Mouse (Mus musculus) kidney, embryonic 15.5 days (tissue): ENCODE data around the gene Coq10a. TPM values are rescaled to one million over a fixed set of nuclear protein-coding genes. Genes with fewer than 3 reads are reported as not detected.

Source experiments
- ATAC-seq: fragments of 200-750 bp; cut with Nextera tagmentation; replicated peaks from 2 replicates; pipeline ENCODE4 v1.8.0; 2017; ENCODE audit warnings: moderate TSS enrichment; ENCODE audit not compliant: low FRiP score
- H3K27ac ChIP-seq: fragments of 300-500 bp; sonication (generic); 2 replicates; pipeline ENCODE4 v1.5.1; 2015; ENCODE audit warnings: mild to moderate bottlenecking, inconsistent platforms
- H3K27me3 ChIP-seq: fragments of 300-500 bp; sonication (generic); 2 replicates; pipeline ENCODE4 v1.6.1; 2015; ENCODE audit warnings: inconsistent platforms
- H3K36me3 ChIP-seq: fragments of 300-500 bp; sonication (generic); 2 replicates; pipeline ENCODE4 v1.6.1; 2015; ENCODE audit warnings: inconsistent platforms
- H3K4me1 ChIP-seq: fragments of 300-500 bp; sonication (generic); 2 replicates; pipeline ENCODE4 v1.6.1; 2015; ENCODE audit warnings: inconsistent platforms
- H3K4me2 ChIP-seq: fragments of 300-500 bp; sonication (generic); 2 replicates; pipeline ENCODE4 v1.6.1; 2015; ENCODE audit warnings: moderate library complexity, mild to moderate bottlenecking, inconsistent platforms
- H3K4me3 ChIP-seq: fragments of 300-500 bp; sonication (generic); replicated peaks from 2 replicates; pipeline ENCODE4 v1.5.1; 2015; ENCODE audit warnings: mild to moderate bottlenecking, inconsistent platforms
- H3K9ac ChIP-seq: fragments of 300-500 bp; sonication (generic); 2 replicates; pipeline ENCODE4 v1.6.1; 2015; ENCODE audit warnings: mild to moderate bottlenecking, inconsistent platforms
- H3K9me3 ChIP-seq: fragments of 300-500 bp; sonication (generic); replicated peaks from 2 replicates; pipeline ENCODE4 v1.6.1; 2016; ENCODE audit warnings: inconsistent platforms
- WGBS: fragments of 180-500 bp; shearing (Covaris S2); methylation state at CpG from one replicate; pipeline ENCODE4 v1.1.7; 2015; ENCODE audit warnings: mixed read lengths; 5-methylcytosine and 5-hydroxymethylcytosine counted together
- polyA plus RNA-seq: library from polyadenylated mRNA; unstranded; fragments of >200 nt; fragmentation: Nextera tagmentation; extraction: Ambion mirVana; gene quantifications from 2 replicates; pipeline ENCODE4 v1.2.1, GENCODE M21; 2015

Gene Coq10a
- polyA plus RNA-seq, result 13.7 TPM in 2 replicates

DNA sequence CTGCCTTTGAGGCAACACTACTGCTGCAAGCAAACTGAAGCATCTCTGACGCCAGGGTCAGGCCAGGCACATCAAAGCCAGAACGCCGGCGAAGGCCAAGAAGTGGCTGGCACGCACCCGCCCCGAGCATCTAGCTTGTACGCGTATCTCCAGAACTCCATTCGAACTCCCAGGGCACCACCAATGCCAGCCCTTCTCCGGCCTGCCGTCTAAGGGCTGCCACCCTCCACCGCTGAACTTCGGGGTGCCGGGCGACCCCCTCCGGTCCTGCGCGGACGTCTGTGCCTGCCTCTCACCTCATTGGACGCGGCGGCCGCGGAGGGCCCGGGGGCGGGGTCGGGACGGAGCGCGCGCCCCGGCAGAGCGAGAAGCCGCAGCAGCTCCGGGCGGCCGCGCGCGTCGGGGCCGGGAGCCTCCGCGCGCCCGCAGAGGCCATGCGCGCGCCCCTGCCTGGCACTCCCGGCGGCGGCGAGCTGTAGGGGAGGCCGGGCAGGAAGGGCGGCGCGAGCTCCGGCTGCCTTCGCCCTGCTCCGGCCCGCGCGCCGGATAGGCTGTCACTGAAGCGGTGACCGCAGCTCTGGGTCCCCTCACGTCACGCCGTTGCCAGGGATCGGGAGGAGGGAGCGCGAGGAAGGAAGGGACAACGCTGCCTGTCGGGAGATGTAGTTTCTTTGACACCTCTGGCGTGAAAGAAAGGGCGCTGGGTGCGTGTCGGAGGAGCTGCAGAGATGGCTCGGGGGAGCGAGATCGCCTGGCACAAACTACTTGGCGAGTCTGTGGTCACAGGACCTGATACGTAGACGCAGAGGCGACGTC lies at the start of gene Coq10a:
TSS of gene Coq10a (minus strand) at position 596 of the 816 bp plus-strand sequence.
- peak; percentile 97 for ATAC-seq
- Histone ChIP-seq H3K4me3 (peak within 1 kb of the TSS; percentile 73), H3K9ac (peak within 1 kb of the TSS; percentile 61), H3K9me3 (no peaks in the 10 kb centered on the region), H3K27me3 (no peaks in the 10 kb centered on the region), H3K36me3 (peaks cover 23% of the 10 kb centered on the region), H3K4me1 (peaks cover 18% of the 10 kb centered on the region), H3K4me2 (peak within 1 kb of the TSS; percentile 88), H3K27ac (peak within 1 kb of the TSS; percentile 92)
- WGBS, result under 1% methylated on average over 75 of the region's 87 CpGs

DNA sequence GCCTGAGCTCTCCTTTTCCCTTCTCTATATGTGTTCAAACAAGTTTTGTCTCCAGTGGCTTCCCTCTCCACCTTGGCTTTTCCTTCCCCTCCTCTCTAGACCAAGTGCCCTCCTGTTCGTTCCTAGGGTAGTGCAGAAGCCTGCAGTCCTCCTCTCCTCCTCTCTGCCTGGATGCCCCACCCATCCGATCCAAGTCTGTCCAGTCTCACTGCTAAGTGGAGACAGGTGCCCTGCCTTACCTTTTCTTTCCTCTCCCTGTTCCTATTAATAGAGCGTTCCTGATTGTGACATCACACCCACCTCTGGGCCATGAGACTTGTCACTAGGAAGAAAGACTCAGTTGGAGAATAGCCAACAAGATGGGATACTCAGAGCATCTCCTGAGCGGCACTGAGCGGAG lies 46.1 kb upstream of the Coq10a start:
- 88% methylated on average over 5 of the region's 5 CpGs for WGBS
- H3K9me3 ChIP-seq, result no peaks in the 10 kb centered on the region
- no peaks in the 10 kb centered on the region for H3K27me3 ChIP-seq
- no peak for ATAC-seq
- H3K4me3 ChIP-seq, result no peak overlapping the region
- peaks cover 63% of the 10 kb centered on the region for H3K36me3 ChIP-seq
- H3K27ac ChIP-seq, result no peak overlapping the region
- H3K4me1 ChIP-seq, result peaks cover 43% of the 10 kb centered on the region
- no peak overlapping the region for H3K9ac ChIP-seq
- H3K4me2 ChIP-seq, result no peak overlapping the region

DNA sequence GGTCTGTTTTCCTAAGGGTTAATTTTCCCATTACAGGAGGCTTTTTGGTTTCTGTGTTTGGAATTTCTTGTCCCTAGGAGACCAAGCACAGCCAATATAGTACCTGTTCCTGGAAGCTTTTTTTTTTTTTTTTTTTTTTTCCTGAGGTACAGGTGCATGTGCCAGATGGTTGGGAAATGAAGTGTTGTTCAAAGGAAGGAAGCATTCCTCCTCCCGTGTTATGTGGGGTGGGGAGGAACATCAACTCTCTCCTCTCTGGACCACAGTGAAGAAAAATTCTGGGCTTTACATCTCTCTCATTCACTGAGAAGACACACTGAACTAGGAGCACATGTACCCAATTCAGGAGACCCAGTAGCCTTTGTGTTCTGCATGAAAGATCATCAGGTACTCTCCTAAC lies 44.3 kb upstream of the Coq10a start:
- H3K4me3 ChIP-seq, result peak overlapping the region; percentile 67
- peak overlapping the region; percentile 92 for H3K4me2 ChIP-seq
- H3K9ac ChIP-seq, result peak overlapping the region; percentile 78; the same call in 1 of the 2 replicates

DNA sequence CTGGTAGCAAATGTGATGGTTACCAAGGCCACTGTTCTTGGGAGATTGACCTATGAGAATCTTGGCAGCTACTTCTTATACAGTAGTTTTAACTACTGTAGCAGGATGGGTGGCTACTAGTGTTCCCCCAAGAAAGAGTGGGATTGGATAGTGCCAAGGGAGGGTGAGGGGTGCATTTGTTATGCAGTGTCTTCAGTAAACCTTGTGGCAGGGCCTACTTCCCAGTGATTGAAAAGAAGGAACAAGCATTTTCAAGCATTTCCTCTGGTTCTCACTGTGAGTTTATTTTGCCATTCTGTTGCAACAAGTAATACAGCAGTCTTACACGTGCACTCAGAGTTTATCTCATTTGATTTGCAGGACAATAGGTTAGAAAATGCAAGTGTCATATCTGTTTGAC lies 43.8 kb upstream of the Coq10a start:
- Histone ChIP-seq H3K36me3 (peaks cover 48% of the 10 kb centered on the region), H3K4me2 (peak overlapping the region; percentile 92), H3K9me3 (no peaks in the 10 kb centered on the region), H3K4me3 (peak overlapping the region; percentile 67), H3K9ac (peak overlapping the region; percentile 78), H3K27me3 (no peaks in the 10 kb centered on the region), H3K27ac (peak overlapping the region; percentile 97), H3K4me1 (peaks cover 57% of the 10 kb centered on the region)
- 42% methylated on average over 1 of the region's 1 CpGs for WGBS
- no peak for ATAC-seq

More for the DNA sequence above, 44.3 kb upstream of the Coq10a start:
- no peak for ATAC-seq
- H3K27me3 ChIP-seq, result no peaks in the 10 kb centered on the region
- no peak overlapping the region for H3K27ac ChIP-seq
- WGBS, result 53% methylated on average over 1 of the region's 1 CpGs
- no peaks in the 10 kb centered on the region for H3K9me3 ChIP-seq
- peaks cover 49% of the 10 kb centered on the region for H3K36me3 ChIP-seq
- H3K4me1 ChIP-seq, result peaks cover 55% of the 10 kb centered on the region

DNA sequence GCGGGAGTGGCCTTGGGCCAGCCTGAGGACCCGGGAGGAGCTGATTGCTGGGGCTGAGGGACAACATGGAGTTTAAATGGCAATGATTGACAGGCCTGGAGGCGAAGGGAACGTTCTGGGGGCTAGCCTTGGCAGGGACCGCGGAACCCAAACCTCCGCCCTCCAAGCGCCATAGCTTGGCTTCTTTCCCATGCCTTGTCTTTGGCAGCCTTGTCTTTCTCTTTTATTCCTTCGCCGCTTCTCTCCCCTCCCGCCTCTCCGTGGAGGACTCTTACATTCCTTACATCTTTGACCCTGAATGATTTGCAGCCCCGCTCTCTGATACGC lies 43.2 kb upstream of the Coq10a start:
- H3K36me3 ChIP-seq, result peaks cover 43% of the 10 kb centered on the region
- H3K27ac ChIP-seq, result peak overlapping the region; percentile 97
- ATAC-seq, result no peak
- H3K27me3 ChIP-seq, result no peaks in the 10 kb centered on the region
- H3K4me2 ChIP-seq, result peak overlapping the region; percentile 92
- peak overlapping the region; percentile 67 for H3K4me3 ChIP-seq
- H3K4me1 ChIP-seq, result peaks cover 57% of the 10 kb centered on the region
- no peaks in the 10 kb centered on the region for H3K9me3 ChIP-seq
- WGBS, result under 1% methylated on average over 14 of the region's 14 CpGs
- H3K9ac ChIP-seq, result peak overlapping the region; percentile 78

DNA sequence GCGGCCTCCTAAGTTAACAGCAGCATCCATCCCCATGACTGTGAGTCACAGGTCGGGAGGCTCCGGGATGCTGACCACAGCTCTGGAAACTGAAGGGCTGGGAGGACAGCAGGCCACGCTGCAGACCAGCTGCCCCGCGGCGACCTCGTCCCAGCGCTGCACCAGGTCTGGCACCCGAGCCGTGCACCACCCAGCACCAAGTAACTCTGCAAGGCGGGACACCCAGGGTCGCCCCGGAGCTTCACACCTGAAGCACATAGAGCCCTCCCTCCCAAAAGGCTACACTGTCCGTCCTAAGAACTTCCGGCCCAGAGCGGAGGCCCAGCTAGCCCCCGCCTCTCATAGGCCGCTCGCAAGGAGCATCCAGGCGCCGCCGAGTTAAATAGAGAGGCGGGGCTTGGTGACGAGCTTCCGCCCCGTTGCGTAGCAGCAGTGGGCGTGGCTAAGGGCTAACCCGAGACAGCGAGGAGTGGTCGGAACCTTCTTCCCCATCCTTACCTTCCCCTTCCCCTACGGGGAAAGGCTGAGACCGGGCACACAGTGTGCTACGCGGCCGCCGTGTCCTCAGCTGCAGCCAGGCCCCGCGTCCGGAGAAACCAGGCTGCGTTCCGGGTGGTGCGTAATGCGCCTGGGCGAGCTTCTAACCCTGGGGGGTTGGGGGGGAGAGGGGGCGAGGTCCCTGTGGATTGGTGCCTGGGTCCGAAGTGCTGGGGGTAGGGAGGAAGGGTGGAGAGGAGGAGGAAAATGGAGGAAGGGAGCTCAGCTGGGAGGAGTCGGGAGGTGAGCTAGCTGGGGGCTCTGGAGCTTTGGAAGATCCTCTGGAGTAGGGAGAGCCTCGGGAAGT lies 42.6 kb upstream of the Coq10a start, which contains the start of the genes Nabp2 and Rnf41:
TSS of gene Nabp2 (minus strand) at position 282 of the 844 bp plus-strand sequence.
TSS of gene Rnf41 (plus strand) at position 447 of the 844 bp plus-strand sequence.
- Histone ChIP-seq H3K27me3 (no peaks in the 10 kb centered on the region), H3K36me3 (peaks cover 39% of the 10 kb centered on the region), H3K4me1 (peaks cover 57% of the 10 kb centered on the region), H3K4me3 (peak within 1 kb of the TSS; percentile 67), H3K9me3 (no peaks in the 10 kb centered on the region), H3K9ac (peak within 1 kb of the TSS; percentile 78), H3K27ac (peak within 1 kb of the TSS; percentile 97), H3K4me2 (peak within 1 kb of the TSS; percentile 92)
- ATAC-seq, result peak; percentile 91
- under 1% methylated on average over 50 of the region's 50 CpGs for WGBS

DNA sequence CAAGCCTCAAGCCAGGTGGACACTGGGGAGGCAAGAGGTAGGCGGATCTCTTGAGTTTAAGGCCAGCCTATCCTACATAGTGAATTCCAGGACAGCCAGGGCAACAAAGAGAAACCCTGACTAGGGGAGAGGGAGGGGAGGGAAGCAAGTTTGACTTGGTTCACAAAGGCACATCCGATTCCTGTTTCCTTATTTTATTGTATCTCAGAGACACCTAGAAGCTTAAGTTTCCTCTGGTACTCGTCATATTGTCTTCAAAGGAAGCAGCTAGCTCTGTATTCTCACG lies 41.7 kb upstream of the Coq10a start:
- Histone ChIP-seq H3K27ac (peak overlapping the region; percentile 97), H3K4me3 (peak overlapping the region; percentile 67), H3K27me3 (no peaks in the 10 kb centered on the region), H3K4me1 (peaks cover 57% of the 10 kb centered on the region), H3K9ac (peak overlapping the region; percentile 78), H3K9me3 (no peaks in the 10 kb centered on the region), H3K4me2 (peak overlapping the region; percentile 92), H3K36me3 (peaks cover 39% of the 10 kb centered on the region)
- no peak for ATAC-seq
- 14% methylated on average over 4 of the region's 4 CpGs for WGBS

DNA sequence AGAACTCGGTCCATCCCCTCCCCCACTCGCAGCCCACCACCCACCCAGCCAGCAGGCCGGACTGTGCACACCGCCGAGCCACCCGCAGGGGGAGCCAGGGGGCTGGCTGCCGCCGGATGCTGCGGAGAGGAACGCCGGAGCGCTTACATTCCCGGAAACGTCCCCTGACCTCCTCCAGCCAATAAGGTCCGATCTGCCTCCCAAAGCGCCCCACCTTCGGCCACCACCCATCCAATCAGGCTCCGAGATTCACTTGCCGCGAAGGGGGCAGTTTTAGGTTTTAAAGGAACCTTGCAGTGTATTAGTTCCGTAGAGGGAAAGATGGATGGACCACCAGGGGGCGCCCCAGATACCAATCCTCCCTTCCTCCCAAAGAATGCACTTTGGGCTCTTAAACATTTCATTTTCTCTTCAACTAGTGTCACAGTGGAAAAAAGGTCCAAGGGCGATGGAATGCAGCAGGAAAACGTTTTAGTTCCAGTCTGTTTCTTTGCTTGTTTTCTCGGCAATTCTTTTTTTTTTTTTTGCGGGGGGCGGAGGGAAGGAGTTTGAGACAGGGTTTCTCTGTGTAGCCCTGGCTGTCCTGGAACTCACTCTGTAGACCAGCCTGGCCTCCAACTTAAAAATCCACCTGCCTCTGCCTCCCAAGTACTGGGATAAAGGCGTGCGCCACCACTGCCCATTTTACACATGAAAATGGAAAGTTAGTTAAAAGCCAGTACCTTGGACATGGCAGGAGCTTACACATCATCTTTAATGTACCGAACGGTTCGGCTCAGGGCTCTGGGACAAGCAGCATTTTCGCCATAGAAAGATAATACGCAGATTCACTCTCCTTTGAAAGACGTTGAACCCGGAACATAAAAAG lies 41.1 kb upstream of the Coq10a start:
- 6% methylated on average over 36 of the region's 36 CpGs for WGBS

DNA sequence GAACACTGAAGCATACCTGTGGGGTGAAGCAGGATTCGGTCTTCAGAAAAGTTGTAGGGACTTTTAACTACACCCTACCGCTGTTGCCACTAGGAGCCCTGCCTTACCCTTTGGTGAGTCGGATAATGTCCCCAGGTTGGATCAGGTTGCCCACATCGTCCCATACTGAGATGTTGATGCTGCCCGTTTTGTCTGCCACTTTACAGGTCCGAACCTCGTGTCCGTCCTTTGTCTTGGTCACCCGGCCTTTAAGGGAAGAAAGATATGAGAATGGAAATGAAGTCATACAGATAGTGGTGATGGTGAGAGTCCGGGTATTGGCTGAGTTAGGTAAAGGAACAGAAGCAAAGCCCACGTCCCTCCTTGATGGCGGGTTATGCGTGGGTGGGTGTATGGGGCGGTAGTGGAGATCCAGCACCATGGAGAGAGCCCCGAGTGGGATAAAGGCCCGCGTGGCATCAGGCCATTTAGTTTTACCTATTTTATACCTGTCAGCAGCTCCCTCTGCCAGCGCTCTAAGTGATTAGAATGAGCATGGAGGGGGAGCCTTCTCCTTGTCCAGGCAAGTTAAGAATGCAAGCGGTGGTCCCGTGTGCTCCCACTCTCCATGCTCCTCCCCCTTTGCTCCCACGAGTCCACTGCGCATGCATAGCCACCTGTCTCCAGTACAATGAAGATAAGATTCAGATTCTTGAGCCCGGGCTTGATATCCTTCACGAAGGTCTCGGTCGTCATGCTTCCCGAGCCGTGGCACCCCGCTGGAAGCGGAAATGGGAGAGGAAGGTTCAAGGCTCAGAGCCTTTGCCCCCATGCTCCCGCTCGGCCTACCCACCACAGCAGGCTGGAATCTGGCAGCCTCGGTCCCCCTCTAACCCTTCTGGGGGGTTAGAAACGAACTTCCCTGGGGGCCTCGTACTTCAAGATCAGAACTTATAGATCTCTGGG lies 40.1 kb upstream of the Coq10a start:
- ATAC-seq, result no peak
- Histone ChIP-seq H3K4me3 (peak overlapping the region; percentile 67), H3K9me3 (no peaks in the 10 kb centered on the region), H3K27ac (peak overlapping the region; percentile 34), H3K4me1 (peaks cover 46% of the 10 kb centered on the region), H3K27me3 (no peaks in the 10 kb centered on the region), H3K36me3 (peaks cover 26% of the 10 kb centered on the region), H3K4me2 (peak overlapping the region; percentile 96), H3K9ac (peak overlapping the region; percentile 61)
- 16% methylated on average over 35 of the region's 35 CpGs for WGBS

More for the DNA sequence above, 41.1 kb upstream of the Coq10a start:
- peak overlapping the region; percentile 78 for H3K9ac ChIP-seq
- peak overlapping the region; percentile 67 for H3K4me3 ChIP-seq
- ATAC-seq, result peak; percentile 88
- peaks cover 36% of the 10 kb centered on the region for H3K36me3 ChIP-seq
- H3K27ac ChIP-seq, result peak overlapping the region; percentile 97
- no peaks in the 10 kb centered on the region for H3K9me3 ChIP-seq
- H3K4me1 ChIP-seq, result peaks cover 56% of the 10 kb centered on the region
- no peaks in the 10 kb centered on the region for H3K27me3 ChIP-seq
- peak overlapping the region; percentile 96 for H3K4me2 ChIP-seq

DNA sequence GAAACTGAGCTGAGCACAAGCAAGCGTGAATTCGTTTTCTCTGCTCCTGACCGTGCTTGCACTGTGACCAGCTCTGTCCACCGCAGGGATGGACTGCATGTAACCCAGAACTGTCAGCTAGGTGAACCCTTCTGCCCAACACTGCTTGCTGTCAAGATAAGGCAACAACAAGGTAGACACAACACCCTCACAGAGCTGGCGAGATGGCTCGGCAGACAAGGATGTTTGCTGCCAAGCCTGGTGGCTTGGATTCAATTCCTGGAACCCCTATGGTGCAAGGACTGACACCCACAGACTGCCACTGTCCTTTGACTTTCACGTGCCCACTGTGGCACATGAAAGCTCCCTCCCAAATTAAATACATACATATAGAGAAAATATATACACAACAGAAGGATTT lies 35.1 kb upstream of the Coq10a start:
- 85% methylated on average over 7 of the region's 7 CpGs for WGBS

More for the DNA sequence above, 35.1 kb upstream of the Coq10a start:
- Histone ChIP-seq H3K4me1 (peaks cover 31% of the 10 kb centered on the region), H3K9ac (no peak overlapping the region), H3K27me3 (no peaks in the 10 kb centered on the region), H3K27ac (no peak overlapping the region), H3K4me3 (no peak overlapping the region), H3K9me3 (no peaks in the 10 kb centered on the region), H3K36me3 (peaks cover 21% of the 10 kb centered on the region), H3K4me2 (no peak overlapping the region)
- ATAC-seq, result no peak
